Mouse (Mus musculus) intestine, embryonic 16.5 days (tissue): ENCODE results near the gene Gm29427. TPM values are rescaled to one million over a fixed set of nuclear protein-coding genes. Genes with fewer than 3 reads are reported as not detected.

ENCODE experiments used
- ATAC-seq: fragments of 200-750 bp; cut with Nextera tagmentation; 2 replicates; pipeline ENCODE4 v1.8.0; 2017; ENCODE audit warnings: moderate TSS enrichment, moderate library complexity
- H3K27ac ChIP-seq: fragments of 300-500 bp; sonication (generic); 2 replicates; pipeline ENCODE4 v1.5.1; 2014; ENCODE audit warnings: mild to moderate bottlenecking, low read length
- H3K27me3 ChIP-seq: fragments of 300-500 bp; sonication (generic); replicated peaks from 2 replicates; pipeline ENCODE4 v1.6.1; 2014; ENCODE audit warnings: low read length, control low read depth, mixed read lengths; ENCODE audit not compliant: control insufficient read depth, insufficient read depth
- H3K36me3 ChIP-seq: fragments of 300-500 bp; sonication (generic); 2 replicates; pipeline ENCODE4 v1.6.1; 2014; ENCODE audit warnings: low read length, control low read depth; ENCODE audit not compliant: control insufficient read depth, insufficient read depth
- H3K4me1 ChIP-seq: fragments of 300-500 bp; sonication (generic); 2 replicates; pipeline ENCODE4 v1.6.1; 2014; ENCODE audit warnings: low read length, control low read depth, mixed read lengths; ENCODE audit not compliant: control insufficient read depth, insufficient read depth
- H3K4me2 ChIP-seq: fragments of 300-500 bp; sonication (generic); 2 replicates; pipeline ENCODE4 v1.6.1; 2014; ENCODE audit warnings: low read depth, low read length, control low read depth
- H3K4me3 ChIP-seq: fragments of 300-500 bp; sonication (generic); 2 replicates; pipeline ENCODE4 v1.5.1; 2014; ENCODE audit warnings: mild to moderate bottlenecking, low read length
- H3K9ac ChIP-seq: fragments of 300-500 bp; sonication (generic); 2 replicates; pipeline ENCODE4 v1.6.1; 2014; ENCODE audit warnings: low read depth, low read length
- H3K9me3 ChIP-seq: fragments of 300-500 bp; sonication (generic); 2 replicates; pipeline ENCODE4 v1.6.1; 2016; ENCODE audit warnings: low read length, control low read depth; ENCODE audit not compliant: control insufficient read depth
- WGBS: fragments of 180-500 bp; shearing (Covaris S2); extraction: QIAGEN DNeasy Blood & Tissue Kit; methylation state at CpG from one replicate; pipeline ENCODE4 v1.1.7; 2014; 5-methylcytosine and 5-hydroxymethylcytosine counted together
- polyA plus RNA-seq: library from polyadenylated mRNA; unstranded; fragments of >200 nt; fragmentation: Nextera tagmentation; extraction: Ambion mirVana; gene quantifications from 2 replicates; pipeline ENCODE4 v1.2.1, GENCODE M21; 2015

The Gm29427 gene
- polyA plus RNA-seq, 1 experiment from 2014 or later, result 0.07 TPM

GRCm38 (mm10) chr1:130734452-130734851 is 18.9 kb upstream of the Gm29427 start:
- H3K27ac ChIP-seq, result peak overlapping the region; percentile 89
- H3K4me1 ChIP-seq, result peaks cover 17% of the 10 kb centered on the region
- no peaks in the 10 kb centered on the region for H3K27me3 ChIP-seq
- no peaks in the 10 kb centered on the region for H3K36me3 ChIP-seq
- H3K9ac ChIP-seq, result peak overlapping the region; percentile 61
- H3K9me3 ChIP-seq, result no peaks in the 10 kb centered on the region
- 29% methylated on average over 5 of the region's 5 CpGs for WGBS
- peak overlapping the region; percentile 53 for H3K4me2 ChIP-seq
- no peak for ATAC-seq
- H3K4me3 ChIP-seq, result peak overlapping the region; percentile 50

DNA sequence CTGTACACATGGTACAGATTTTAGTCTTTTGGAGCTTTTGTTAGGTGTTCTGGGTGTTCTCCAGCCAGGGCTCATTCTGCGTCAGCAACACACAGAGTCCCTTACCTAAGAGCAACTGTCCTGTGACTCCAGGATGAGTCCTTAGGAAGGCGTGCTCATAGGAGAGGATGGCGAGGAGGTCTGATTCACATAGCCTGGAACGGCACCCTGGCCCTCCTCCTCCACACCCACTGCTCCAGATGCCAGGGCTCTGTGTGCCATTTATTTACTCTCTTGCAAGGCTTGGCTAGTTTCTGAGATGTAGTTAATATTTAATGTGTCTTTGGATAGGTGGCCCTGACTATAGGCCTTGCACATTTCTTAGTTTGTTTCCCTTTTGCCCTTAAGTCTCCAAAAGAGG is 18.1 kb upstream of the Gm29427 start:
- Histone ChIP-seq H3K9me3 (no peaks in the 10 kb centered on the region), H3K4me2 (peak overlapping the region; percentile 53), H3K4me3 (peak overlapping the region; percentile 50), H3K9ac (peak overlapping the region; percentile 61), H3K4me1 (peaks cover 17% of the 10 kb centered on the region), H3K27ac (peak overlapping the region; percentile 89), H3K27me3 (no peaks in the 10 kb centered on the region), H3K36me3 (no peaks in the 10 kb centered on the region)
- peak; percentile 67 for ATAC-seq
- 45% methylated on average over 4 of the region's 4 CpGs for WGBS

GRCm38 (mm10) chr1:130732706-130733658 is 17.4 kb upstream of the Gm29427 start:
- 57% methylated on average over 13 of the region's 13 CpGs for whole genome bisulfite sequencing
- peak; percentile 34 for ATAC-seq

DNA sequence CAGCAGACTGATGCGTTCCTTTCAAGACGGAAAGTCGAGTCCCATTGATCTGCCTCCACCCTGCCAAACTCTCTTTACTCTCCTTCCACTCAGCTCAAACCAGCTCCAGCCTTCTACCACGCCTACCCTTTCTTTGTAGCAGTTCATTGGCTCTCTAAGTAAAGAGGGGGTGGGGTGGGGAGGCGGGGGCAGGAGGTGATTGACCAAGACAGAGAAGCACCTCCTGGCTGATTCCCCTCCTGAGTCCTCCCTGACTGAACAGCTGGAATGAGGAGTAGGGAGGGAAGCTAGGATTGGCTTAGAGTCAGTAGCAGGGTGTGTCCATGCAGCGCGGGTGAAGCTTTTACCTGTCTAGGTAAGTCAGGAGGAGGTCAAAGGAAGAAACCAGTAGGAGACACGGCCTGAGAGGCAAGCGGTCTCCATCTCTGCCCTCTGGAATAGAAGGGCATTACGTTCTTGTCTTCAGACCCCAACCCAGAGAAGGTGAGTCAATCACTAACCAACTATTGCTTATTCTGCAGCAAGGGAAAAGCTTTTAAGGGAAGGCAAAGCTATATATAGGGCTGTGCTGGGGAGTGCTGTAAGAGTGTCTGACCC is 16.2 kb upstream of the Gm29427 start, which contains the start of gene AA986860:
TSS of gene AA986860 (plus strand) at position 236 of the 597 bp plus-strand sequence.
- H3K36me3 ChIP-seq, result no peaks in the 10 kb centered on the region

More at GRCm38 (mm10) chr1:130732706-130733658, 17.4 kb upstream of the Gm29427 start:
- Histone ChIP-seq H3K9me3 (no peaks in the 10 kb centered on the region), H3K9ac (peak overlapping the region; percentile 61), H3K27ac (peak overlapping the region; percentile 89), H3K36me3 (no peaks in the 10 kb centered on the region), H3K4me1 (peaks cover 14% of the 10 kb centered on the region), H3K27me3 (no peaks in the 10 kb centered on the region), H3K4me3 (peak overlapping the region; percentile 50), H3K4me2 (peak overlapping the region; percentile 53)

GRCm38 (mm10) chr1:130729153-130729552 is 13.6 kb upstream of the Gm29427 start, which contains the start of gene Pfkfb2:
Gene Pfkfb2, minus strand, starts transcription at chr1:130729253.
- Histone ChIP-seq H3K9ac (no peak within 1 kb of the TSS), H3K4me3 (no peak within 1 kb of the TSS), H3K4me1 (peaks cover 6% of the 10 kb centered on the region), H3K27me3 (no peaks in the 10 kb centered on the region), H3K27ac (no peak within 1 kb of the TSS), H3K4me2 (no peak within 1 kb of the TSS), H3K36me3 (no peaks in the 10 kb centered on the region), H3K9me3 (no peaks in the 10 kb centered on the region)
- no peak for ATAC-seq
- WGBS, result 80% methylated on average over 2 of the region's 2 CpGs

More for the DNA sequence above, 16.2 kb upstream of the Gm29427 start, which contains the start of gene AA986860:
- WGBS, result 6% methylated on average over 10 of the region's 10 CpGs
- peak within 1 kb of the TSS; percentile 50 for H3K4me3 ChIP-seq
- peak within 1 kb of the TSS; percentile 89 for H3K27ac ChIP-seq
- peak within 1 kb of the TSS; percentile 60 for H3K9ac ChIP-seq
- H3K9me3 ChIP-seq, result no peaks in the 10 kb centered on the region
- peak; percentile 92 for ATAC-seq
- peak within 1 kb of the TSS; percentile 53 for H3K4me2 ChIP-seq
- peaks cover 11% of the 10 kb centered on the region for H3K4me1 ChIP-seq
- H3K27me3 ChIP-seq, result no peaks in the 10 kb centered on the region

DNA sequence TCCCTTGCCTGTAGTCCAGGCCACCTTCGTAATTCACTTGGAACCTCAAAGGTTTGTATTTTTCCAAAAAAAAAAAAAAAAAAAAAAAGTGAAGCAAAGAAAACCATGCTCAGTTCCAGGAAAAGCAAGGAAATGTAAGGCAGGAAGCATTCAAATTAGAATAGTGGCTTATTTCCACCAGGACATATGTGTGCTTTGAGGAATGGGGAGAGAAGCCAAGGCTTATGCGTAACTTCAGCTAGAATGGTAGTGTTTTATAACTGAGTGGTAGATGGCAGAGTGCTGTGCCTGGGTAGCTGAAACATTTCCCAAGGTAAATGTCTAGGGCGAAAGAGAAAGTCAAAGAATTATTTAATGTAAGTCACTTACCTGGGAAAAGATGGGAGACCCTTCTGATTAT is 13.1 kb upstream of the Gm29427 start:
- Histone ChIP-seq H3K9ac (no peak overlapping the region), H3K27ac (no peak overlapping the region), H3K27me3 (no peaks in the 10 kb centered on the region), H3K9me3 (no peaks in the 10 kb centered on the region), H3K4me2 (no peak overlapping the region), H3K4me1 (peaks cover 6% of the 10 kb centered on the region), H3K4me3 (no peak overlapping the region), H3K36me3 (no peaks in the 10 kb centered on the region)
- 93% methylated on average over 3 of the region's 3 CpGs for WGBS
- no peak for ATAC-seq

DNA sequence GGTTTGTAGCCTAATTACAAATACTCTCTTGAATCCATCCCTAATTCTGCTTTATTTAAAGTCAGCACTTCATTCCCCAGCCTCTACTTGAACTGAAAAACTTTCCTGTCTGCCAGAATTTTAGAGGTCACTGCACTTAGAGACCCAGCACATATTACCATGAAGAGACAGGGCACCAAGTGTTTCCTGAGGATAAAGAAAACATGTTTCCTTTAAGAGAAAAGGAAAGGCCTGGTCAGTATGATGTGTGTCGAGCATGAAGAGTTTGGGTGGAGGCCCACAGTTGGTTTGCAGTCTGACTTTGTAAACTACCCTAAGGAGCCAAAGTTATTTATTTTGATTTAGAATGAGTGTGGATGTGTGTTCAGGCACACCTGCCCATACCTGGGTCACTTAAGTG is 12.5 kb upstream of the Gm29427 start:
- Histone ChIP-seq H3K27me3 (no peaks in the 10 kb centered on the region), H3K9ac (no peak overlapping the region)
- 56% methylated on average over 1 of the region's 1 CpGs for WGBS

GRCm38 (mm10) chr1:130726396-130726795 is 10.8 kb upstream of the Gm29427 start:
- no peak for ATAC-seq
- Histone ChIP-seq H3K27me3 (no peaks in the 10 kb centered on the region), H3K27ac (no peak overlapping the region), H3K36me3 (no peaks in the 10 kb centered on the region), H3K4me3 (no peak overlapping the region), H3K4me2 (no peak overlapping the region), H3K9me3 (no peaks in the 10 kb centered on the region), H3K9ac (no peak overlapping the region), H3K4me1 (peaks cover 5% of the 10 kb centered on the region)
- WGBS, result 83% methylated on average over 2 of the region's 2 CpGs

More for the DNA sequence above, 12.5 kb upstream of the Gm29427 start:
- Histone ChIP-seq H3K4me1 (peaks cover 6% of the 10 kb centered on the region), H3K36me3 (no peaks in the 10 kb centered on the region), H3K4me2 (no peak overlapping the region), H3K9me3 (no peaks in the 10 kb centered on the region), H3K27ac (no peak overlapping the region), H3K4me3 (no peak overlapping the region)
- no peak for ATAC-seq

DNA sequence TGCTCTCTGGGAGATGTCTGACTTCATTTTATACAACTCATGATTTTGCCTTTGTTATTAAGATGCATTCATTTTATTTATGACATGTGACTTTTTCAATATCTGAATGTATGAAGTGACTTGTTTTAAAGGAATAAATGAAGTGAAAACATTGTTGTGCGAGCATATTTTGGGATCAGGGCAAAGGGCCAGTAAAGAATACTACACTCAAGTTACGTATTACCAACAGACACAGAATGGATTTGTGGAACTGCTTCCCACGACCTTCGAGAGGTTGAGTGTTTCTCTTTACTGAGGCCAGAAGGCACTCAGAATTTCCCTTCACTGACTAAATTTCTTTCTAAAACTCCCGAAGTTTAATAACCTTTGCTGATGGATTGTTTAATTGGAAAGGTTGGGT is 8.6 kb upstream of the Gm29427 start:
- Histone ChIP-seq H3K36me3 (no peaks in the 10 kb centered on the region), H3K9me3 (no peaks in the 10 kb centered on the region), H3K27me3 (no peaks in the 10 kb centered on the region), H3K4me1 (peaks cover 1% of the 10 kb centered on the region; the same call in 1 of the 2 replicates), H3K9ac (no peak overlapping the region), H3K4me3 (no peak overlapping the region), H3K4me2 (no peak overlapping the region), H3K27ac (no peak overlapping the region)
- 82% methylated on average over 5 of the region's 5 CpGs for WGBS
- no peak for ATAC-seq
